Mouse (Mus musculus): ENCODE measurements around the gene Gm42715. TPM values are rescaled to one million over a fixed set of nuclear protein-coding genes. Genes with fewer than 3 reads are reported as not detected.

Gm42715 gene
- polyA plus RNA-seq, 1 experiment from 2014 or later: 9.4 TPM

DNA sequence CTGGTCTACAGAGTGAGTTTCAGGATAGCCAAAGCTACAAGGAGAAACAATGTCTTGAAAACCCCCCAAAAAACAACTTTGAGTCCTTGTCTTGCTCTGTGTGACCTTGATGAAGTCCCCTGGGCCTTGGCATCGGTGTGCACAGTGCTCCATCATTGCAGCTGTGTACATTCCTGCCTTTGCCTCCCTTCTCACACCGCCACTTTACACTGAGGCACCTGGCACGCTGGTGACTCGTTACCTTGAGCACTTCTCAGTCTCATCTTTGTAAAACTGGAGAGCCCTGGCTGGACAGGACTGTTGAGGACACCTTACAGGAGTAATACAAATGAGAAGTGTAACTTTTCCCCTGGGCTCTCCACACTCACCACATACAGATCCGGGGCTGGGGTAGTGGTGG, 67.8 kb downstream of the Gm42715 start:
- Histone ChIP-seq H3K9me3 (no peaks in the 10 kb centered on the region), H3K4me3 (peak overlapping the region; percentile 96), H3K9ac (peak overlapping the region; percentile 80), H3K4me1 (peaks cover 18% of the 10 kb centered on the region), H3K27ac (replicated peaks) (peak overlapping the region; percentile 76; the same call in 1 of the 2 replicates), H3K4me2 (peak overlapping the region; percentile 87), H3K36me3 (peaks cover 57% of the 10 kb centered on the region), H3K27me3 (replicated peaks) (no peaks in the 10 kb centered on the region)
- no peak for ATAC-seq (ENCODE audit: extremely low read depth, insufficient number of reproducible peaks, low FRiP score, low TSS enrichment)
- 61% methylated on average over 5 of the region's 5 CpGs for WGBS

DNA sequence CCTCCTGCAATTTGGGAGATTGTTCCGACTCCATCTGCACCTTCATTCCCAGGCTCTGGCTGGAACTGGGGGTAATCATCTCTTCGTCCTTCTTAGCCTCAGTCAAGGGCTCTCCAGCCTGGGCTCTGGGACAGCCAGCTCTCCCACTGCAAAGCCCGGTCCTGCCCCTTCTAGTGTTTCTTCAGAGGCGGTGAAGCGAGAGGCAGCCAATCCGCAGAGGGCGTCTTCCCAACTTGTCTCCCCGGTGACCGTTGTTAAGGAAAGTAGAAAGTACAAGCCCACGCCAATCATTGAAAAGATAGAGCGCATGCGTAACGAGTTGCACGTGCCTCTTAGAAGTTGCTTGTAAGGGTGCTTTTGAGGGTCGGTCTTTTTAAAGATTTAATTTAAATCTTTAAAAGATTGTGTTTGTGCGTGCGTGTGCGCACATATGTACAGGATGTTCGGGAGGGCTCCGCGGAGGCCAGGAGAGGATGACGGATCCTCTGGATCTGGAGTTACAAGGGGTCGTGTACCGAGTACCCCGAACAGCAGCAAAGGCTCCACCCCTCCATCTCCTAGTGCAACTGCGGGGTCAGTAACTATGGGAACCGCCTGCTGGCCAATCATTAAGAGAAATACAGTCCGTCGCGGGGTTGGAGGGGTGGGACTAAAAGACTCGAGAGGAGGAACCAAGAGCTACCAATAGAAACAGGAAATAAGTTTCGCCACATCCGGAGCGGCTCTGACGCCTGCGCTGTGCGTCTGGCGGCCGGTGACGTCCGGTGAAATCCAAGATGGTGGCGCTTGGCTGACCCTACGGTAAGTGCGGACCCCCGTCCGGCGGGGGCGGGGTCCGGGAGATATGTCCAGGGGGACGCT, 68.9 kb downstream of the Gm42715 start, which contains the start of the genes Ccdc189 and Rnf40:
TSS of gene Ccdc189 (minus strand) at position 585 of the 861 bp plus-strand sequence.
TSS of gene Rnf40 (plus strand) at position 757 of the 861 bp plus-strand sequence.
- peak within 1 kb of the TSS; percentile 97 for H3K9ac ChIP-seq
- no peaks in the 10 kb centered on the region for H3K9me3 ChIP-seq
- H3K27me3 ChIP-seq (replicated peaks): no peaks in the 10 kb centered on the region
- WGBS: under 1% methylated on average over 50 of the region's 50 CpGs
- ATAC-seq (ENCODE audit: extremely low read depth, insufficient number of reproducible peaks, low FRiP score, low TSS enrichment): peak; percentile 96
- H3K4me1 ChIP-seq: peaks cover 18% of the 10 kb centered on the region
- peak within 1 kb of the TSS; percentile 76 for H3K27ac ChIP-seq (replicated peaks)
- peak within 1 kb of the TSS; percentile 96 for H3K4me3 ChIP-seq
- peaks cover 57% of the 10 kb centered on the region for H3K36me3 ChIP-seq
- H3K4me2 ChIP-seq: peak within 1 kb of the TSS; percentile 87

DNA sequence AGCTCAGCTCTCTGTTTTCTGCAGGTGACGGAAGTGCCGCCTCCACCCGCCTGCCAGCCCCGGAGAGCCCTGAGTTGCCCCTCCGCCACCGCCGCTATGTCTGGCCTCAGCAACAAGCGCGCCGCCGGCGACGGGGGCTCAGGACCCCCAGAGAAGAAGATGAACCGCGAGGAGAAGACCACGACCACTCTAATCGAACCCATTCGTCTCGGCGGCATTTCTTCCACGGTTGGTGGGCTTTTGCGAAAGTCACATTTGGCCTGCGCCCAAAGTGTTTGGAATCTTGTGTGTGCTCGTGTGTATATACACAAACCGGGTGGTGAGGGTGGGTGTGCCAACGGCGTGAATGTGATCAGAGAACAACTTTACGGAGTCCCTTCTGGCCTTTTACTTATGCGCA, 69.5 kb downstream of the Gm42715 start:
- no peaks in the 10 kb centered on the region for H3K27me3 ChIP-seq (replicated peaks)
- WGBS: 4% methylated on average over 29 of the region's 29 CpGs
- peak overlapping the region; percentile 58 for H3K27ac ChIP-seq (replicated peaks)
- no peak for ATAC-seq (ENCODE audit: extremely low read depth, insufficient number of reproducible peaks, low FRiP score, low TSS enrichment)
- peak overlapping the region; percentile 97 for H3K9ac ChIP-seq
- no peaks in the 10 kb centered on the region for H3K9me3 ChIP-seq
- H3K4me3 ChIP-seq: peak overlapping the region; percentile 96
- peaks cover 57% of the 10 kb centered on the region for H3K36me3 ChIP-seq
- H3K4me1 ChIP-seq: peaks cover 18% of the 10 kb centered on the region
- peak overlapping the region; percentile 87 for H3K4me2 ChIP-seq

DNA sequence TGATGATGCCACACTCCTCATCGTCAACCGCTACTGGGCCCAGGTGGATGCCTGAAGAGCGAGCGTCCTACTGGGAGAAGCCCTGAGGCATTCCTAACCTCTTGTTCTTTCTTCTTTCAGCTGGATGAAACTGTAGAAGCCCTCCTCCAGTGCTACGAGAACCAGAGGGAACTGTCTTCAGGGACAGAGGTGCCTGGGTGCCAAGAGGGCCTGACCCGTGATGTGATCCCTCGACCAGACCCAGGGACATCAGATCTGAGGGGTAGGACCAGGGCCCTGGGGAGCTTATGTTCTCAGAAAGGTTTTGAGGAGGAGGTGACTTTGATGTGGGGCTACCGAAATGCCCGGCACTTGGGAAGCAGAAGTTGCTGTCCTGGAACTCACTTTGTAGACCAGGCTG, 70.3 kb downstream of the Gm42715 start:
- H3K4me1 ChIP-seq: peaks cover 18% of the 10 kb centered on the region
- H3K36me3 ChIP-seq: peaks cover 58% of the 10 kb centered on the region
- no peaks in the 10 kb centered on the region for H3K9me3 ChIP-seq
- WGBS: 89% methylated on average over 9 of the region's 9 CpGs
- peak overlapping the region; percentile 97 for H3K9ac ChIP-seq
- H3K27ac ChIP-seq (replicated peaks): no peak overlapping the region
- H3K4me3 ChIP-seq: peak overlapping the region; percentile 96
- H3K27me3 ChIP-seq (replicated peaks): no peaks in the 10 kb centered on the region
- no peak for ATAC-seq (ENCODE audit: extremely low read depth, insufficient number of reproducible peaks, low FRiP score, low TSS enrichment)
- peak overlapping the region; percentile 87 for H3K4me2 ChIP-seq

DNA sequence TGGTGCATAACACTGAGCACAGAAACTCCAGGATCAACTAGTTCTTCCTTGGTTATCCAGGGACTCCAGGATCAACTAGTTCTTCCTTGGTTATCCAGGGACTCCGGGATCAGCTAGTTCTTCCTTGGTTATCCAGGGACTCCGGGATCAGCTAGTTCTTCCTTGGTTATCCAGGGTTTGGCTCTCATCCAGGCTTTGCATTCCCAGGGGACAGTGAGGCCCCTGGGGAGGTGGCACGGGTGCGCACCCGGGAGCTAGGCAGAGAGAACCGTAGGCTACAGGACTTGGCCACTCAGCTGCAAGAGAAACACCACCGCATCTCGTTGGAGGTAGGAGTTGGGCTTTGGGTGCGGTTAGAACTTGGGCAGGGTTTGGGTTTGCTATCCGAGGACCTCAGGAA, 71.7 kb downstream of the Gm42715 start:
- H3K4me3 ChIP-seq: no peak overlapping the region
- 77% methylated on average over 10 of the region's 10 CpGs for WGBS
- H3K9ac ChIP-seq: no peak overlapping the region
- no peaks in the 10 kb centered on the region for H3K27me3 ChIP-seq (replicated peaks)
- no peak overlapping the region for H3K27ac ChIP-seq (replicated peaks)
- H3K9me3 ChIP-seq: no peaks in the 10 kb centered on the region
- no peak for ATAC-seq (ENCODE audit: extremely low read depth, insufficient number of reproducible peaks, low FRiP score, low TSS enrichment)
- H3K4me2 ChIP-seq: no peak overlapping the region
- peaks cover 18% of the 10 kb centered on the region for H3K4me1 ChIP-seq
- peaks cover 67% of the 10 kb centered on the region for H3K36me3 ChIP-seq

- H3K27ac ChIP-seq (replicated peaks): no peak overlapping the region
- H3K36me3 ChIP-seq: peaks cover 82% of the 10 kb centered on the region
- peaks cover 11% of the 10 kb centered on the region for H3K4me1 ChIP-seq
- H3K9ac ChIP-seq: no peak overlapping the region
- no peak overlapping the region for H3K4me3 ChIP-seq
- 90% methylated on average over 14 of the region's 14 CpGs for WGBS
- ATAC-seq (ENCODE audit: extremely low read depth, insufficient number of reproducible peaks, low FRiP score, low TSS enrichment): no peak
- no peak overlapping the region for H3K4me2 ChIP-seq
- H3K27me3 ChIP-seq (replicated peaks): no peaks in the 10 kb centered on the region
- H3K9me3 ChIP-seq: no peaks in the 10 kb centered on the region
Measured at GRCm38 (mm10) chr7:127592575-127592974, 73.2 kb downstream of the Gm42715 start.

GRCm38 (mm10) chr7:127596747-127597146, 77.4 kb downstream of the Gm42715 start:
- H3K36me3 ChIP-seq: peaks cover 100% of the 10 kb centered on the region
- H3K27me3 ChIP-seq (replicated peaks): no peaks in the 10 kb centered on the region
- H3K4me1 ChIP-seq: no peaks in the 10 kb centered on the region
- H3K4me2 ChIP-seq: no peak overlapping the region
- ATAC-seq (ENCODE audit: extremely low read depth, insufficient number of reproducible peaks, low FRiP score, low TSS enrichment): no peak
- no peak overlapping the region for H3K9ac ChIP-seq
- 95% methylated on average over 17 of the region's 17 CpGs for WGBS
- H3K4me3 ChIP-seq: no peak overlapping the region
- no peak overlapping the region for H3K27ac ChIP-seq (replicated peaks)
- no peaks in the 10 kb centered on the region for H3K9me3 ChIP-seq

- no peaks in the 10 kb centered on the region for H3K27me3 ChIP-seq (replicated peaks)
- H3K4me1 ChIP-seq: no peaks in the 10 kb centered on the region
- H3K9ac ChIP-seq: no peak overlapping the region
- no peak overlapping the region for H3K4me2 ChIP-seq
- 90% methylated on average over 7 of the region's 7 CpGs for WGBS
- no peak for ATAC-seq (ENCODE audit: extremely low read depth, insufficient number of reproducible peaks, low FRiP score, low TSS enrichment)
- H3K36me3 ChIP-seq: peaks cover 94% of the 10 kb centered on the region
- no peaks in the 10 kb centered on the region for H3K9me3 ChIP-seq
- no peak overlapping the region for H3K27ac ChIP-seq (replicated peaks)
- no peak overlapping the region for H3K4me3 ChIP-seq
Measured at GRCm38 (mm10) chr7:127600612-127601011, 81.2 kb downstream of the Gm42715 start.

DNA sequence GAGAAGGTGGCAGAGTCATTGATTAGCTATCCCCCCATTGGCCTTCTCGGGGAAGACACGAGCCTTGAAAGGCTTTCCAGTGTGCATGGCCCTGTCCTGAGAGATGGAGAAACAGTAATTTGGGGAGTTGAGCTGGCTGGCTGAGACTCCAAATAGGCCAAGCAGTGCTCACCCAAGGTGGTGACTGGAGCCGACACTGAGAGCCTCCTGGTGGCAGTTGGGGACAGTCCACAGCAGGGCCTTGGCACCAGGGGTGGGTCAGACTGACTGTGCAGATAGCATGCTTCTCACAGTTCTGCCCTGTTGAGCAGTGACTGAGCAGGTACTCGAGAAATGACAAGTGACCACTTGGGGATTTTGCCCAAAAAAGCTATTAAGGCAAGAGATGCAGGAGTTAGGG, 82.4 kb downstream of the Gm42715 start:
- Histone ChIP-seq H3K4me3 (no peak overlapping the region), H3K4me1 (no peaks in the 10 kb centered on the region), H3K36me3 (peaks cover 91% of the 10 kb centered on the region), H3K9ac (no peak overlapping the region), H3K27me3 (replicated peaks) (no peaks in the 10 kb centered on the region), H3K4me2 (no peak overlapping the region), H3K27ac (replicated peaks) (no peak overlapping the region), H3K9me3 (no peaks in the 10 kb centered on the region)
- no peak for ATAC-seq (ENCODE audit: extremely low read depth, insufficient number of reproducible peaks, low FRiP score, low TSS enrichment)
- WGBS: 81% methylated on average over 4 of the region's 4 CpGs

GRCm38 (mm10) chr7:127602903-127603302, 83.5 kb downstream of the Gm42715 start:
- H3K27me3 ChIP-seq (replicated peaks): no peaks in the 10 kb centered on the region
- 80% methylated on average over 2 of the region's 2 CpGs for WGBS
- no peak overlapping the region for H3K27ac ChIP-seq (replicated peaks)
- no peak overlapping the region for H3K4me2 ChIP-seq
- no peak overlapping the region for H3K9ac ChIP-seq
- peaks cover 91% of the 10 kb centered on the region for H3K36me3 ChIP-seq
- no peak overlapping the region for H3K4me3 ChIP-seq
- no peaks in the 10 kb centered on the region for H3K4me1 ChIP-seq
- ATAC-seq (ENCODE audit: extremely low read depth, insufficient number of reproducible peaks, low FRiP score, low TSS enrichment): no peak
- H3K9me3 ChIP-seq: no peaks in the 10 kb centered on the region

GRCm38 (mm10) chr7:127604256-127604655, 84.9 kb downstream of the Gm42715 start:
- H3K27me3 ChIP-seq (replicated peaks): no peaks in the 10 kb centered on the region
- no peaks in the 10 kb centered on the region for H3K4me1 ChIP-seq
- H3K9me3 ChIP-seq: no peaks in the 10 kb centered on the region
- no peak overlapping the region for H3K27ac ChIP-seq (replicated peaks)
- 85% methylated on average over 10 of the region's 10 CpGs for WGBS
- no peak overlapping the region for H3K4me3 ChIP-seq
- no peak for ATAC-seq (ENCODE audit: extremely low read depth, insufficient number of reproducible peaks, low FRiP score, low TSS enrichment)
- no peak overlapping the region for H3K9ac ChIP-seq
- H3K36me3 ChIP-seq: peaks cover 91% of the 10 kb centered on the region
- no peak overlapping the region for H3K4me2 ChIP-seq

GRCm38 (mm10) chr7:127607150-127607549, 87.8 kb downstream of the Gm42715 start:
- H3K9ac ChIP-seq: no peak overlapping the region
- no peaks in the 10 kb centered on the region for H3K4me1 ChIP-seq
- no peak for ATAC-seq (ENCODE audit: extremely low read depth, insufficient number of reproducible peaks, low FRiP score, low TSS enrichment)
- H3K9me3 ChIP-seq: peaks cover 24% of the 10 kb centered on the region
- H3K4me3 ChIP-seq: no peak overlapping the region
- no peaks in the 10 kb centered on the region for H3K27me3 ChIP-seq (replicated peaks)
- H3K36me3 ChIP-seq: peaks cover 91% of the 10 kb centered on the region
- H3K27ac ChIP-seq (replicated peaks): no peak overlapping the region
- WGBS: 75% methylated on average over 6 of the region's 6 CpGs
- H3K4me2 ChIP-seq: no peak overlapping the region

All from heart, embryonic 13.5 days (tissue).